Mouse (Mus musculus) embryo, embryonic 9.5 days (tissue): Measurements from ENCODE around the gene Dync1li1.

Experiments used
- DNase-seq: peaks from one replicate; pipeline ENCODE4 v3.0.0-alpha.2; 2017; ENCODE audit errors: extremely low spot score

Dync1li1 gene

GRCm38 (mm10) chr9:114768066-114768465, 79.5 kb downstream of the Dync1li1 start:
- peak; percentile 20 for DNase-seq

- no peak for DNase-seq
Measured at GRCm38 (mm10) chr9:114770224-114770623, 81.6 kb downstream of the Dync1li1 start.

GRCm38 (mm10) chr9:114771565-114771964, 83.0 kb downstream of the Dync1li1 start:
- no peak for DNase-seq
